Mouse (Mus musculus) v-Abl transformed pro-B cells (cell line): ENCODE results near the gene Serpinb6a.

ENCODE experiments used
- in situ Hi-C, 2 experiments: fragments of 400-800 bp; cut with MboI; formaldehyde crosslinking; loops; one replicate each; pipeline ENCODE4 v1.15.1; 2025; ENCODE audit not compliant: unreplicated experiment in 2 of 2

The Serpinb6a gene

DNA sequence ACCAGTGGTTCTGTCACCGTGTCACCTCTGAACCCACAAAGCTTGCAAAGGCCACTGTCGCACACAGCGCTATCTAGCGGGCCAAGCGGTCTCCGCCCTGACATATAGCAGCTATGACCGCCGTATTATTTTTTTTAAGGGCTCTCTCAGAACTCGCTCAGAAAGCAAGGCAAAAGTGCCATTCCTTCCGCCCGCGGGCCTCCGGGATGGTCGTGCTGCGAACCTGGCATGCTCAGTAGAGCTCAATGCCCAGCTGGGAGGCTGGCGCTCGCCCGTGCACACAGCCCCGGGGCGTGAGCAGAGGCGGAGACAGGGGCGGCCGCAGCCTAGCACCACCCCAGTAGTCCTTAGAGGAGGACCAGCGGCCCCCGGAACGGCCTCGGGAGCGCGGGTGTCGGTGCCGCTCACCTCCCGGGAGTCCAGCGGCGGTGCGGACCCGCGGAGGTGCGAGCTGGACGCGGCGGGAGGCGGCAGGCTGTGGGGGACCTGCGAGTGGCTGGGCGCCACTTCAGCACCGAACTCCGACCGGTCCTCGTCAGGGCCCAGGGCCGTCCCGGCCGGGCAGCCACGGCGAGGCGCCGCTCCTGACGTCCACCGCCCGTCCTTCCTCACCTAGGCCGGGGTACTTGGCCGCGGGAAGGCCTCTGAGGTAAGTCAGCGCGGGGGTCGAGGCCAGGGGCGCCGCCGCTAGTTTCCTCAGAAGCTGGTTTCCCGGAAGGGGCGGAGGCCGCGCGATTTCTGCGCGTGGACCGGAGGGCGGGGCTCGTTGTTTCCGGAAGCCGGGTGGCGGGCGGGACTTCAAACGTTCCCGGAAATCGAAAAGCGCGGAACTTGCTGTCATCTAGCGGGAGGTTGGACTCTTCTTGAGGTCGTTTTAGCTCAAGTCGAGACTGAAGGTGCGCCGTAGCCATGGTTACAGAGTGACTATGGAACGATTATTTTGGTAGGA lies at the start of gene Serpinb6a, which contains the start of gene Ripk1:
TSS of gene Serpinb6a (minus strand) at position 737 of the 949 bp plus-strand sequence.
TSS of gene Ripk1 (plus strand) at position 306 of the 949 bp plus-strand sequence.
- in situ Hi-C loops: no loop called here

DNA sequence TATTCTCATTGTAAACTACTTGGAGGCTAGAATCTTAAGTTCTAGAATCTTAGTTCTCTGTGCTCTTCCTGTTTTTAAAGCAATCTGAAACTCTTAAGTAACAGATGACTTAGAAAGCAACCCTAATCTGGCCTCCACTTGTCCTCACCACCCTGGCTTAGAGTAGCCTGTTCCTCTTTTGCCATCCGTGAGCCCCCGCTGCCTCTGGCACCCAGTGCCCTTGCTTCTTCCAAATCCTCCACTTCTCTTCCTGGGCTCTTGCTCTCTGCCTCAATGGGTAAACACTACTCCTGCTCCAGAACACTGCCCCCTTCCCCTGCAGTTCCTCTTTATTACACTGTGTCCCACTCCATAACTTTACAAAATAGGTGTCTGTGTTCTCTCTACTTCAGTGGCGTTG lies 49.1 kb upstream of the Serpinb6a start:
- in situ Hi-C loops: no loop called here

DNA sequence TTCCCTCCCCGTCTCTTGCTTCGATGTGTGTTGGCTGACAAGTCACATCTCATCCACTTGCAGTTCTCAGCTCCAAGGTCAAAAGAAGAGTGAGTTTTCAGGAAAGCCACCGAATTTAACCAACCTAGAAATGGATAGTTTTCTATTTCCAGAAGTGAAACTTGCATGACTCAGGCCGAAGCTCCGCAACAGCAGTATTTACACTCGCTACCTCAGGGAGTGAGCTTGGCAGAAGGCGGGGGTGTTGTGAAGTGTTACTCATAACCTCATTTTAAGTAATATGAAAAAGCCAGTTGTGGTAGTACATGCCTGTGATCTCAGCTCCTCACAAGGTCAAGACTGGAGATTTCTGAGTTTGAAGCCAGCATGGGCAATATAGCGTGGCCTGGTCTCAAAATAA lies 47.9 kb upstream of the Serpinb6a start:
- in situ Hi-C loops: no loop called here

DNA sequence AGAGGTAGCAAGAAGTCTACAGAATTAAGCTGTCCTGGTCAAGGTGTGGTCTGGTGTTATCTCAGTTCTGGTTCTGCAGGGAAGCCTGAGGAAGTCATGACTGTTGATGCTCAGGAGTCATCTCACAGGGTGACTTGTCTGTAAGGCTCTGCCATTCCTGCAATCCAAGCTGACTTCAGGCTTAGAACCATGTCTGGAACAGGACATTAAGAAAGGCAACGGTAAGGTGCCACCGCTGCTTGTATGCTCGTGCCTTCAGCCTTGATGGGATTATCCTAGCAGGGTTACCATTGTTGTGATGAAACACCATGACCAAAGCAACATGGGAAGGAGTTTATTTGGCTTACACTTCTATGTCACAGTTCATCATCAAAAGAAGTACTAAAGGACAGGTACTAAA lies 44.9 kb upstream of the Serpinb6a start:
- in situ Hi-C loops: loop anchor here (5.0 to 25.0 kb wide), 4 partner anchors 105 to 815 kb away; no protein-coding TSS in a partner anchor

DNA sequence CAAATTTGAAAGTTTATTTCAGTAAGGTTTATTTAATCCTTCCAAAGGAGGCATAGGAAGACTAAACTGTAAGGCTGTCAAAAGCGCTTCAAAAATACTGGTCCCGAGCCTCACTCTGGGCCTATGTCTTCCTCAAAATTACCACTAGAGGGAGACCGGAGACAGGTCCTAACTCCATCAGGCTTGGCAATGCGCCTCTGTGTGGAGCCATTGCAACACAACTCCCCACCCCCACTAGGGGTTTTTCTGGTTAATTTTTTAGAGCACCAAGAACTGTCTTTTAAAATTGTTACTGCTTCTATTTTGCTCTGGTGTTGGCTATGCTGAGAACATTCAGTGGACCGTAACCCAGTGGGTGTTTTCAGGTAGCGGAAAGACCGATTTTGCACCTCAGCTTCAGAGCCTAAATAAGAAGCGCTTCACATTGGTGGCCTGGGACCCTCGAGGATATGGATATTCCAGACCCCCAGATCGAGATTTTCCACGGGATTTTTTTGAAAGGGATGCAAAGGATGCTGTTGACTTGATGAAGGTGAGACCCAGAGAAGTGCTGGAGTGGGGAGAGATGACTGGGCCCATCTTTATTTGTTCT lies 43.9 kb upstream of the Serpinb6a start:
- in situ Hi-C loops: loop anchor here (5.0 to 25.0 kb wide), 4 partner anchors 106 to 816 kb away; no protein-coding TSS in a partner anchor

DNA sequence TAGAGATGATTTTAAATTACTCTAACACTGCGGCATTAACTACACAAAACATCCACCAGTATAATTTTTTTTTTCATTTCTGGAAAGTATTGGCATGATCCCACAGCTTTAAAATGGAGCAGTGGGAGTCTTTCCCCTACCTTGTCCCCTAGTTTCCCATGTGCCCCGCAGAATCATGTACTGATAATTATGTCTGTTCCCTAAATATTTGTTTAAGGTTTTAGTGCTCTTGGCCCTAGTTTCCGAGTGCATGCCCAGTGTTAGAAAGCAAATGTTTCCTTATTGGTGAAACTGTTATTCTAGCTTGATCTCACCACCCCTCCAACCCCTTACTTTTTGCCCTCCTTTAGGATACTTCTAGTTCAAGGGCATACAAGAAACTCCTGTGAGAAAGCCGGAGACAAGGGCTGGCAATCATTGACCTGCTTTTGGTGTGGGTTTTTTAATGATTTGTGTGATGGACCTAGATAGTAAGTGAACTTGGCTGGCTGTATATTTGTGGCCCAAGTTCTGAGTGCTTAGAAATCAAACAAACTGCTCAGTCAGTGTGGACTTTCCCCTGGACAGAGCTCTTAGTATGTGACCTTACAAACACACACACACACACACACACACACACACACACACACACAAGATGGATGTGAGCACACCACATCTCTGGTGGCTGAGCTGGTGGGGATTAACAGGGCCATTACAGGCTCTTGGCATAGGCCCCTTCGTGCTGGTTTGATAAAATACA lies 43.1 kb upstream of the Serpinb6a start:
- in situ Hi-C loops: loop anchor here (5.0 to 25.0 kb wide), 4 partner anchors 107 to 817 kb away; no protein-coding TSS in a partner anchor

DNA sequence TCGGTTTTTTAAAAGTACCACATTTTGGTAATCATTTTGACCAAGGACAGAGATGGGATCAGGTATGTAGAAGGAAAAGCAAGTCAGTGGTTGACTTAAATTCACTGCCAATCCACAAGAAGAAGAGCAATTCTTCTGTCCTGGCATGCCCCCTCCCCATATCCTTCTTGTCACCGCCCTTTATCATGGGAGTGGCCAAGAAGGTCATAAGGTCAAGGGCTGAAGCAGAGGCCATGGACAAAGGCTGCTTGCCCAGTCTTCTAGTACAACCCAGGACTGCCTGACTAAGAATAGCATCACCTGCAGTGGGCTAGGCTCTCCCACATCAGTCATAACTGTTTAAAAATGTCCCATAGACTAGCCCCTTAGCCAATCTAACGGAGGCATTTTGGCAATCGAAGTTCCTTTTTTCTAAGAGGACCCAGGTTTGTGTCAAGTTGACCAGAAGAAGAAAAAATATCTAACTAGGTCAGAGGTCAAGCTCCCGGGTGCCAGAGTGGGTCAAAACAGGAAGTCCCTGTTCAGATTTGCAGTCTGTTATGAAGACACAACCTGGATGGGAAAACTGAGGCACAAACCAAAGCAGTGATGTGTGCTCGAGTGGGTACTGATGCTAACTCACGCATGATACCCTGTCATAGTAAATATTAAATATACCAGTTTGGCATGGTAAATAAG lies 41.3 kb upstream of the Serpinb6a start:
- in situ Hi-C loops: loop anchor here (5.0 to 25.0 kb wide), 3 partner anchors 588 to 818 kb away; no protein-coding TSS in a partner anchor

DNA sequence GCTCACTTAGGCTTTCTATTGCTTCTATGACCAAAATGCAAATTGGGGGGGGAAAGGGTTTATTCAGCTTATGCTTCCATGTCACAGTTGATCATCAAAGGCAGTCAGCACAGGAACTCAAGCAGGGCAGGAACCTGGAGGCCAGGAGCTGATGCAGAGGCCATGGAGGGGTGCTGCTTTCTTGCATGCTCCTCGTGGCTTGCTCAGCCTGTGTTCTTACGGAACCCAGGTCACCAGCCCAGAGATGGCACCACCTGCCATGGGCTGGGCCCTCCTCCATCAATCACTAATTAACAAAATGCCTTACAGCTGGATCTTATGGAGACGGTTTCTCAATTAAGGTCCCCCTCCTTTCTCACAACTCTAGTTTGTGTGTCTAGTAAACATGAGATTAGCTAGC lies 37.5 kb upstream of the Serpinb6a start:
- in situ Hi-C loops: loop anchor here (5.0 to 25.0 kb wide), 3 partner anchors 592 to 822 kb away; no protein-coding TSS in a partner anchor

DNA sequence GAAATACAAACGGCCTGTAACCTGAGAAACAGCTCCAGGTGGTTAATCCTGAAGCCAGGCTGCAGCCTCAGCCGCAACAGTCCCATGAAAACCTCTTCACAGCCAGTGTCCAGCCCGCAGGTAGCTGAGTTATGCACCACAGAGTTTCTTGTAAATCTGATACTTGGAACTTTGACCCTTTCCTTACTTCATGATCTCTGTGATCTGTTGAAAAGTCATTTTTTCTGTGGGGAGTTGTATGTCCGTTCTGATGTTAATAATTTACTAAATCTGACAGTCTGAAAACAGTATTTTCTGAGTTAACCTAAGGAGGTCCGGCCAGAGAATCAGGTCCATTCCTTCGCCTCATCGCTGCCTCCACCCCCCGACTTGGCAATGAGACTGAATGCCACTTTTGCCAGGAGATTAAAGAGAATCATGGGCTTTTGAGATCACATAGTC lies 36.3 kb upstream of the Serpinb6a start:
- in situ Hi-C loops: loop anchor here in 1 of 2 experiments (25.0 kb wide), 1 partner anchor 823 kb away; no protein-coding TSS in a partner anchor

DNA sequence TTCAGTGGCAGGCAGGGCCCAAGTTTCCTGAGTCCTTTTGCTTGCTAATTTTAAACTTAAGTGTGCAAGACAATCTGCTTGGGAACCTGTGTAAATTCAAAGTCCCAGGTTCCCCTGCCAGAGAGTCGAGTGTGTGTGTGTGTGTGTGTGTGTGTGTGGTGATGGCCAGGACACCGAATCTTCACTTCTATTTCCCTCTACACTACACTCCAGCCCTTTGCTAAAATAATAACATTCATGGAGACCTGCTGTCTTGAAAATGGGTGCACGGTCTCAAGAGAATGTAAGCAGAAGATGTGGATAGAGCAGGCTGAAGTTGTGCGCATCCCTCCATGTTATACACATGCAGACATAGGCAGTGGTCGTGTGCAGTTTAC lies 35.5 kb upstream of the Serpinb6a start:
- in situ Hi-C loops: loop anchor here in 1 of 2 experiments (25.0 kb wide), 1 partner anchor 824 kb away; no protein-coding TSS in a partner anchor

DNA sequence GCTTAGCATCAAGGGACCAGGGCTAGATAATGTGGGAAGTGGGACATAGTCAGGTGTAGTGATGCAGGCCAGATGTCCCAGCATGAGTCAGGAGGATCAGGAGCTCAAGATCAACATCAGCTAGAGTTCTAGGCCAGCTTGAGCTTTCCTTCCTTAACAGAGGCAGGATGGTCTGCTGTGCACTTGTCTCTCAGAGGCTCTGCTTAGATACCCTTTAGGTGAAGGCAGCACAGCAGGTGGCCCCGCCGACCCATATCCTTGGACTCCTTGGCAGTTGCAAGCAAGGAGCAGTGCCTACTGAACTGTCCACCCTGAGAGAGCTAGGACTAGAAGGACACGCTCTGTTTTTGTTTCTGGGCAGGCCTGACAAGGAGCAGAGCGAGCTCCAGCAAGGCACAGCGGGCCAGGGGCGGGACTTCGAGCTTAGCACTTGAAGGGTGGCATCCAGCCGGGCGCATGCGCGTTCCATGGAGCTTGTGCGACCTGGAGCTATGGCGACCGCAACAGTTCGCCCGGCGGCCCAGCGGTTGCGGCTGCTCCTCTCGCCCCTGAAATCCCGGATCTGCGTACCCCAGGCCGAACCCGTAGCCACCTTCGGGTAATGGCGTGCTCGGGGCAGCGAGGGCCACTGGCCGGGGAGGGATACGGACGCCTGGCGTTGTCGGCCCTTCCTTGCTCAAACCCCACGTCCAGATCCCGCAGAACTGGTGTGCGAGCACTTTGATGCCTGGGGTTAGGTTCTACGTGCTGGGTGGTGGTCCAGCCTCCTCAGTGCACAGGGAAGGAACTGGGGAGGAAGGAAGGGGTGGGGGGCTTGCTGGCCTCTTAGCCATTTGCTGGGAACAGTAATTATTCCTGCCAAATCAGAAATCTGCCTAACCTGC lies 34.8 kb upstream of the Serpinb6a start, which contains the start of gene Bphl:
TSS of gene Bphl (plus strand) at position 426 of the 884 bp plus-strand sequence.
- in situ Hi-C loops: loop anchor here in 1 of 2 experiments (25.0 kb wide), 1 partner anchor 825 kb away; no protein-coding TSS in a partner anchor

DNA sequence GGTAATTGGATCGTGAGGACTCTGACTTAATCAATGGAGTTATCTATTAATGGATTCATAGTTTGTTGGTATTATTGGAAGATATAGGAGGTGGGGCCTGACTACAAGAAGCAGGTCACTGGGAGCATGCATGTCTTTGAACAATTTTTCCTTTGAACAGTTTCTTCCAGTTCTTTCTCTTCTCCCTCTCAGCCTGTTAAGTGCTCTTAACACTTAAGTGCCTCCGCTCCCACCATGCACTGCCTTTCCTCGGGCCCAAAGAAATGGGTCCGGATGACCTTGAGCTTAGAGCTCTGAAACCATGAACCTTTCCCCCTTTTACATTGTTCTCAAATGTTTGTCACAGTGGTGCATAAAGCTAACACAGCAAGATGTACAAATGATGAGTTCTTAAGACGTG lies 34.1 kb upstream of the Serpinb6a start:
- in situ Hi-C loops: loop anchor here in 1 of 2 experiments (25.0 kb wide), 1 partner anchor 826 kb away; no protein-coding TSS in a partner anchor

DNA sequence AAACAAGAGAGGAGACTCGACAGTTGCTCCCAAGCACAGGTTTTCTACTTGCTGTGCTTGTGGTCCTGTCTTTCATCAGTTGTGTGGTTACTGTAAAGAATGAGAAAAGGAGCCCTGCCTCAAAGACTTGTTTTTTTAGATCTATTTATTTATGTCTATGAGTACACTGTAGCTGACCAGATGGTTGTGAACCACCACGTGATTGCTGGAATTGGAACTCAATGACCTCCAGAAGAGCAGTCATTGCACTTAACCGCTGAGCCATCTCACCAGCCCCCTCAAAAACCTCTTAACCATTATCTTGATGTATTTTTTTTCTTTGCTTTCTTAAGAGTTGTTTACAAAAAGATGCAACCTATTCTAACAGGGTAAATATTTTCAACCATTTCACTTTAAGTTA lies 32.8 kb upstream of the Serpinb6a start:
- in situ Hi-C loops: loop anchor here in 1 of 2 experiments (25.0 kb wide), 1 partner anchor 827 kb away; no protein-coding TSS in a partner anchor

DNA sequence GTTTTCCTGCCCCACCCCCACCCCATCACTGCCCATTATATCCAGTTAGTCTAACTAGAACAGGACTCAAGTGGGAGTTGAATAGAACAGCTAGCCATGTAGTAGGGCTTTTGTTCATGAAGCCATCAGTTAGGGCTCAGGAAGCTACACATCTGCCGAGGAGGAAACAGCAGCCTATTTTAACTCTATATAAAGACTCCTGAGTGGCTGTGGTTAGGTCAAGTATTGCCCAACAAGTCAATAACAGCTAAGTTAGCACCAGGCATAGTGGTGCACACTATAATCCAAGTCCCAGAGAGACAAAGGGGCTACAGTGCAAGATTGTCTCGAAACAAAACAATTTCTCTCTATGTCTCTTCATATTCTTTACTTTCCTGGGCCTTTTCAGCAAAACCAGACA lies 29.4 kb upstream of the Serpinb6a start:
- in situ Hi-C loops: loop anchor here in 1 of 2 experiments (25.0 kb wide), 1 partner anchor 830 kb away; no protein-coding TSS in a partner anchor

DNA sequence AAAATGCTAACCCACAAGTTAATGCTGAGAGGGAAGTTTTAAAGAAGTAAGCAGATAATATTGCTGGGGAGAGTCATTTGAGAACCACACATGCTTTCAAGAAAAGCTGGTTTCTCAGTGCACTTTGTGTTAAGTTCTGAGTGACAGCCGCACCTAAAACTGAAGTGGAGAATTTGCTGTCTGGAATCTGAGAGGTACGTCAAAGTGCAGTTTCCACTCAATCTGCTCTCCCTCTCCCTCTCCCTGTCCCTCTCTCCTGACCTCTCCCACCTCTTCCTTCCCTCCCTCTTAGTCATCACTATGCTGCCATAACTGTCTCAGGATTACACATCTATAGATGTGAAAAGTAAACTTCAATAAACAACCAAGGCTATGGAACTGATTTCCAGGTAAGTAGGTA lies 19.4 kb upstream of the Serpinb6a start:
- in situ Hi-C loops: no loop called here

DNA sequence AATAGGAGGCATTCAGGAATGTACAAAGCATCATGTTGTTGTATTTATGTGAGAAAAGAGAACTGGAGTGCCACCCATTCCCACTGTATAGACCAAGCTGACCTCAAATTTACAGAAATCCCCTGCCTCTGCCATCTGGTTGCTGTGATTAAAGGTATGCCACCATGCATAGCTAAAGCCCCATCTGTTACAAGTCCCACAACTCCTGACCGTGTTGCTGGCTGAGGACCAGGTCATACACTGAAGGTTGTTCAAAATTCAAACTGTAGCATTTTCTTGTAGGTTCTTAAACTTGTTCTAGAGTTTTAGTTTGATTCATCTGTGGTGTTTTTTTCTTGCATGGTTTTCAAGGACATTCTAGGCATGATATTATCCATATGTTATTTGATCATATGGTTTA lies 15.9 kb upstream of the Serpinb6a start:
- in situ Hi-C loops: no loop called here

DNA sequence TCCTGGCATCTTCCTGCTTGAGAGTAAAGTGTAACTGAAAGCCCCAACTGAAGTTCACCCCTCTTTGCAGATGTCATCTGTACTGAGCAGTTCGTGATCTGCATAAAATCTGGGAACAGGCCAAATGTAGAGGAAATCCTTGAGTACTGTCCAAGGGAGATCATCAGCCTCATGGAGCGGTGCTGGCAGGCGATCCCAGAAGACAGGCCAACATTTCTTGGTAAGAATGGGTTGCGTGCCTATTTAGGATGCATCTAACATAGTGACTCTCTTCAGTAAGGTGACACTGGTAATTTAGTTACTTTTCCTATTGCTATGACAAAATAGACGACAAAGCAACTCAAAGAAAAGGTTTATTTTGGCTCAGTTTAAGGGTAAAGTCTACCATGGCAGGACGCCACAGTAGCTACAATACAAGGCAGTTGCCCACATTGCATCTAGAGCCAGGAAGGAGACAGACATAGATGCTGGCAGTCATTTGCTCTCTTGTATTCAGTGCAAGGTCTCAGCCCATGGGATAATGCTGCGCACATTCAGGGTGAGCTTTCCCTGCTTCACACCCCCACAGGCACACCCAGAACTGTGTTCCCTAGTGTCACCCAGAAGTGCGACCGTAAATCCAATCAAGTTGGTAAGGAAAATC lies 14.5 kb upstream of the Serpinb6a start:
- in situ Hi-C loops: no loop called here

DNA sequence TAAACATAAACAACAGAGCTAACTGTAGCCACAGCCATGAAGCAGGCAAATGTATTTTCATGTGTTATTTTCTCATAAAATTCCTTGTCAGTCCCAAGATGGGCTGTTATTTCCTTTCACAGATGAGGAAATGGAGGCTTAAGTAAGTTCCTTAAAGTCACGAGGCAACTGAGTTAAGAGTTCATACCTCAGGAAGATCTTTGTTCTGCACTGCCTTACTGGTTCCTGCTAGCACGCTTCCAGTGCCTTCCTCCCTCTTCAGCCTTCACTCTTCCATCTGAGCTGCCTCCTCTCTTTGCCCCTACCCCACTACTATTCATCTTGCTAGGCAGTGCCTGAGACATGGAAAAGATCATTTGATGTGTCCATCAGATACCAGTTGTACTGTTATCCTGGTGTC lies 4.6 kb upstream of the Serpinb6a start:
- in situ Hi-C loops: no loop called here
